Mouse (Mus musculus) midbrain, embryonic 11.5 days (tissue): ENCODE results near the gene Kif26a. TPM values are rescaled to one million over a fixed set of nuclear protein-coding genes. Genes with fewer than 3 reads are reported as not detected.

Experiments used
- ATAC-seq: fragments of 200-750 bp; cut with Nextera tagmentation; 2 replicates; pipeline ENCODE4 v1.8.0; 2017; ENCODE audit warnings: moderate TSS enrichment, moderate library complexity; ENCODE audit not compliant: low FRiP score
- DNase-seq: peaks from one replicate; pipeline ENCODE4 v3.0.0; 2015; ENCODE audit warnings: low spot score; ENCODE audit errors: missing footprints
- H3K27ac ChIP-seq: fragments of 300-500 bp; sonication (generic); 2 replicates; pipeline ENCODE4 v1.5.1; 2014; ENCODE audit warnings: low read depth, low read length
- H3K27me3 ChIP-seq: fragments of 300-500 bp; sonication (generic); 2 replicates; pipeline ENCODE4 v1.6.1; 2014; ENCODE audit warnings: mild to moderate bottlenecking, low read length, moderate library complexity, mixed read lengths; ENCODE audit not compliant: control insufficient read depth, insufficient read depth
- H3K36me3 ChIP-seq: fragments of 300-500 bp; sonication (generic); 2 replicates; pipeline ENCODE4 v1.6.1; 2014; ENCODE audit warnings: mild to moderate bottlenecking, low read length, moderate library complexity, mixed read lengths; ENCODE audit not compliant: control insufficient read depth, insufficient read depth
- H3K4me1 ChIP-seq: fragments of 300-500 bp; sonication (generic); 2 replicates; pipeline ENCODE4 v1.6.1; 2014; ENCODE audit warnings: low read length; ENCODE audit not compliant: control insufficient read depth, insufficient read depth
- H3K4me2 ChIP-seq: fragments of 300-500 bp; sonication (generic); 2 replicates; pipeline ENCODE4 v1.6.1; 2014; ENCODE audit warnings: mild to moderate bottlenecking, moderate library complexity
- H3K4me3 ChIP-seq: fragments of 300-500 bp; sonication (generic); 2 replicates; pipeline ENCODE4 v1.5.1; 2014; ENCODE audit warnings: low read depth, low read length
- H3K9ac ChIP-seq: fragments of 300-500 bp; sonication (generic); 2 replicates; pipeline ENCODE4 v1.6.1; 2014; ENCODE audit warnings: low read length
- H3K9me3 ChIP-seq: fragments of 300-500 bp; sonication (generic); 2 replicates; pipeline ENCODE4 v1.6.1; 2016; ENCODE audit warnings: low read length; ENCODE audit not compliant: control insufficient read depth
- WGBS: fragments of 180-500 bp; shearing (Covaris S2); extraction: QIAGEN DNeasy Blood & Tissue Kit; methylation state at CpG from one replicate; pipeline ENCODE4 v1.1.7; 2014; 5-methylcytosine and 5-hydroxymethylcytosine counted together
- polyA plus RNA-seq: library from polyadenylated mRNA; unstranded; fragments of >200 nt; fragmentation: Nextera tagmentation; extraction: Ambion mirVana; gene quantifications from 2 replicates; pipeline ENCODE4 v1.2.1, GENCODE M21; 2014

Kif26a gene
- polyA plus RNA-seq: 2.6 and 3.5 TPM in 2 replicates

DNA sequence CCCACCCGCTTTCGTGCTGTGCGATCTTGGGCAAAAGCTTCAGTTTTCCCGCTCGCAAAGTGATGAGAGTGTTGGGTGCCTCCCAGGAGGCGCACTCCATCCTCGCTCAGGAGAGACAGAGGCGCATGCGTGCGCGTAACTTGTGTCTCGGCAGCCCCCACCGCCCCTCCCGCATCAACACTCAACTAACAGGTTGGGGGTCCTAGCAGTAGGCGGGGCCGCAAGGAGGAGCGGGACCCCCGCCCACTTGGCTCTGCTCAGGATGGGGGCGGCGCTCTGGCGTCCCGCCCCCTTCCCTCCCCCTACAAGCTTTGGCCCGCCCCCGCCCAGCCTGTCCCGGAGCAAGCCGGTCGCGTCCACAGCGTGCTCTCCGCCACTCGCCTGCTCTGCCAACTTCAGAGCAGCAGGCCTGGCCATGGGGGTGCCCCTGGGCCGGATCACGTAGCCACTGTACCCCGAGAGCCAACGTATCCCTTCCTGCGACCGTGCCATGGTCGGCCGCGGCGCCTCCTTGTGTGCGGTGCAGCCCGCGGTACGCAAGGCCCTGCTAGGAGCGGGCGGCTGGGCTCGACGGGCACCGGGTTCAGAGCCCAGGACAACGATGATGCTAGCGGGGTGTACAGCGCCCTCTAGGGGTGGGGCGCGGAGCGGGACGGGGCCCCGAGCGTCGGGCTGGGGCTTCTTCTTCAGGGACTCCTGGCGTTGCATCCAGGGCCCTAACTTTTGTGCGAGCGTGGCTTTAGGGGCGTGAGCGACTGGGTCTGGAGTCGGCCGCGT, at the start of gene Kif26a:
Gene Kif26a, plus strand, starts transcription at position 334 of the 777 bp plus-strand sequence.
- H3K27ac ChIP-seq: peak within 1 kb of the TSS; percentile 2; the same call in 1 of the 2 replicates
- under 1% methylated on average over 67 of the region's 68 CpGs for WGBS
- peaks cover 29% of the 10 kb centered on the region for H3K4me1 ChIP-seq
- H3K4me3 ChIP-seq: peak within 1 kb of the TSS; percentile 54
- peak within 1 kb of the TSS; percentile 70 for H3K9ac ChIP-seq
- H3K9me3 ChIP-seq: no peaks in the 10 kb centered on the region
- peak within 1 kb of the TSS; percentile 91 for H3K4me2 ChIP-seq
- ATAC-seq (peak; percentile 66), DNase-seq (peak; percentile 98)
- H3K36me3 ChIP-seq: no peaks in the 10 kb centered on the region
- H3K27me3 ChIP-seq: peaks cover 53% of the 10 kb centered on the region

DNA sequence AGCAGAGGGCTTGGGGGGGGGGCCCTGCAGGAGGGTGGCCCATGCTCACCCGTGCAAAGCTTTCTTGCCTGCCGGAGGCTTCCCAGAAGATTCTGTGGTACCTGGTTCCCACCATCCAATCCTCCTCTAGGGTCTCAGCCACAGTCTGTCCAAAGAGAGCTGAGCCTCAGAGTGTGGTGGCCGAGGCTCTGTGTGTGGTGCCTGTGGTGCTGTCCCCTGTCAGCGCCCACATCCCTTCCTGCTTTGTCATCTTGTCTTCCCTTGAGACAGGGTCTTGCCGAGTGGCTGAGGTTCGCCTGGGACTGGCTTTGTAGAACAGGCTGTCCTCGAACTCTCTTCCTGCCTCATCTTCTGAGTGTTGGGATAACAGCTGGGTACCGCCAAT, 49.3 kb upstream of the Kif26a start:
- DNase-seq (peak; percentile 14), ATAC-seq (no peak)
- Histone ChIP-seq H3K9me3 (no peaks in the 10 kb centered on the region), H3K36me3 (no peaks in the 10 kb centered on the region), H3K27me3 (no peaks in the 10 kb centered on the region), H3K4me1 (no peaks in the 10 kb centered on the region), H3K4me2 (no peak overlapping the region), H3K27ac (no peak overlapping the region), H3K9ac (no peak overlapping the region), H3K4me3 (no peak overlapping the region)
- WGBS: 82% methylated on average over 8 of the region's 8 CpGs

DNA sequence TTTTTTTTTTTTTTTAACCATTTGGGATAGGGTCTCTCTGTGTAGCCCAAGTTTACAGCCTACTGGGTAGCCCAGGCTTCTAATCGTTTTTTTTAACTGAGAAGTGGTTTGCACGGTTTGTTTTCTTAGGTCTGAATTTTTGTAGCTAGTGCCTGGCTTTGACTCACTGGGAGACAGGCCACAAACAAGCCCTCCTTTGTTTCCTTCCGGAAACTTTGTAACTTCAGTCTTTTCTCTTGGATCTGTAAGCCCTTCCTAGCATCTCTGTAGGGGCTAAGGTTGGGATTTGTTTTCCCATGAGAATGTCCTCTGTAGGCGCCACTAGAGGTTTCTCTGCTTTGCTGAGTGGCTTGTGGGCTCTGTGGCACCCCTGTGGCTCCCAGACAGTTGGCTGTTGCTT, 45.9 kb upstream of the Kif26a start:
- Histone ChIP-seq H3K4me1 (no peaks in the 10 kb centered on the region), H3K4me3 (no peak overlapping the region), H3K9me3 (no peaks in the 10 kb centered on the region), H3K9ac (no peak overlapping the region), H3K27me3 (no peaks in the 10 kb centered on the region), H3K36me3 (no peaks in the 10 kb centered on the region), H3K27ac (no peak overlapping the region), H3K4me2 (no peak overlapping the region)
- DNase-seq: no peak
- no peak for ATAC-seq
- WGBS: 56% methylated on average over 4 of the region's 4 CpGs

DNA sequence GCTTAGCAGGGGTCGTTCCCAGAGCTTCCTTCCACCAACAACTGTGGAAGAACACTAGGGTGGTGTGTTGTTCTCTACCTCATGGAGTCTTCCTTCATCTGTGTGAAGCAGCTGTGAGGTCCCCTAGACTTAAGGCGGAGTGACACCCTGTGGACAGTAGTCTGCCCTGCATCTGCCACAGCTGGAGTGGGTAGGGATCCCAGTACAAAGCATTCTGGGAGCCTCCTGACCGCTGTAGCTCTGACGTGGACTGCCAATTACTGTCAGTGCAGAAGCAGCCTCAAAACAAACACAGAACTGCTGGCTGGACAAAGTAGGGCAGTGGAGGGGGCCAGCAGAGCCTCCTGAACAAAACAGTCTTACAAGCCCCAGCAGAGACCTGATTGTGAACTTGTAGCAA, 45.0 kb upstream of the Kif26a start:
- Histone ChIP-seq H3K4me3 (no peak overlapping the region), H3K9ac (no peak overlapping the region), H3K4me2 (no peak overlapping the region), H3K36me3 (no peaks in the 10 kb centered on the region), H3K27ac (no peak overlapping the region), H3K4me1 (no peaks in the 10 kb centered on the region), H3K27me3 (no peaks in the 10 kb centered on the region), H3K9me3 (no peaks in the 10 kb centered on the region)
- DNase-seq: no peak
- ATAC-seq: no peak
- WGBS: 72% methylated on average over 4 of the region's 4 CpGs

DNA sequence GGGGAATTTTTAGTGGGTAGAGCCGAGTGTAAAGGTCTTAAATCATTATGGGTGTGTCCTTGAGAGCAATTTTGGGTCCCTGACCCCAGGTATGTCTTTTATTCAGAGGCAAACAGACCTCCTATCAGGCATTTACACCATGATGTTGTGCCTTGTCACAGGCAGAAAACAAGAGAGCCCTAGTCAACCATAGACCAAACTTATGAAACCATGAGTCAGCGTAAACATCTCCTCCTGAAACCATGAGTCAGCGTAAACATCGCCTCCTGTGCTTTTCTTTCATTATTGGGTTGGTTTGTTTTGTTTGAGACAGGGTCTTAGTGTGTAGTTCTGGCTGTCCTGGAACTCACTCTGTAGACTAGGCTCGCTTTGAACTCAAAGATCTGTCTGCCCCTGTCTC, 42.8 kb upstream of the Kif26a start:
- ATAC-seq: no peak
- 90% methylated on average over 5 of the region's 5 CpGs for WGBS

DNA sequence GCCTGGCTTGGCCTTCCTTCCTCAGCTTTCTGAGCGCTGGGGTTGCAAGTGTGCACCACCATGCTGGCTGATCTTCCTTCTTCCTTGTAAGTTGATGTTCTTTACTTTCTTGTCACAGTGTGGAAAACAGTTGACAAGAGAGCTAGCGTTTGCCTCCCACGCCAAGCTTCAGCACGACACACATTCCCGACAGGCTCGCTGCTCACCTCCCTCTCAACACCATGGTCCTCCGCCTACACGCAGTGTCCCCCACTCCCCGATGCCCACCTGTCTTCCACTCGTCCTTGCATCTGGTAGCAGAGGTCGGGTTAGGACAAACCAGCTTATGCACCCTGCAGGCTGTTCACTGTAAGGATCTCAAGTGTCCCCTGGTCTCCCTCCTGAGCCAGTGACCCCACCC, 41.1 kb upstream of the Kif26a start:
- H3K4me1 ChIP-seq: 0 out of 2 replicates have a peak, but pooled peaks cover 3% of the 10 kb centered on the region
- H3K36me3 ChIP-seq: no peaks in the 10 kb centered on the region
- no peak overlapping the region for H3K4me3 ChIP-seq
- H3K4me2 ChIP-seq: no peak overlapping the region
- no peaks in the 10 kb centered on the region for H3K9me3 ChIP-seq
- no peak for DNase-seq
- H3K27ac ChIP-seq: no peak overlapping the region
- no peak overlapping the region for H3K9ac ChIP-seq
- WGBS: 87% methylated on average over 11 of the region's 11 CpGs
- no peaks in the 10 kb centered on the region for H3K27me3 ChIP-seq
- no peak for ATAC-seq

More for the DNA sequence above, 42.8 kb upstream of the Kif26a start:
- Histone ChIP-seq H3K4me1 (0 out of 2 replicates have a peak, but pooled peaks cover 3% of the 10 kb centered on the region), H3K4me3 (no peak overlapping the region), H3K36me3 (no peaks in the 10 kb centered on the region), H3K4me2 (no peak overlapping the region), H3K9me3 (no peaks in the 10 kb centered on the region), H3K9ac (no peak overlapping the region), H3K27me3 (no peaks in the 10 kb centered on the region), H3K27ac (no peak overlapping the region)
- DNase-seq: no peak

DNA sequence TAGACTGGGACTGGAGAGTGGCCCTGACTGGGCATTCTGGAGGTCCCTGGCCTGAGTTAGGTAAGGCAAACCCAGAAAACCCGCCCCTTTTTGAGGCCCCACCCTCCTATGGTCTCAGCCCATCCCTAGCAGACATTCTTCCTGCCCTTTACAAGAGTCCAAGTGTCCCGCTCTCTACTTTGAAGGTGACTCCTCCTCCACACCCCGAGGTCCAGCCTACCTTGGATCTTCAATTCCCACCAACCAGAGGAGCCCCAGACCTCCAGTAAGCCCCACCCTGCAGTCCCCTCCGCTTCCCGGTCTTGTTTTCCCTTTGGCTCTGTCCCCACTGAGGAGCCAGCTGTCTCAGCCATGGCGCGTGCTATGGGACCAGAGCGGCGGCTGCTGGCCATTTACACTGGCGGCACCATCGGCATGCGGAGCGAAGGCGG, 39.5 kb upstream of the Kif26a start, which contains the start of gene Aspg:
Gene Aspg, plus strand, starts transcription at position 139 of the 431 bp plus-strand sequence.
- no peak within 1 kb of the TSS for H3K4me3 ChIP-seq
- ATAC-seq (no peak), DNase-seq (no peak)
- H3K36me3 ChIP-seq: no peaks in the 10 kb centered on the region
- no peaks in the 10 kb centered on the region for H3K27me3 ChIP-seq
- H3K27ac ChIP-seq: no peak within 1 kb of the TSS
- H3K4me2 ChIP-seq: peak within 1 kb of the TSS; percentile 23
- 0 out of 2 replicates have a peak, but pooled peaks cover 3% of the 10 kb centered on the region for H3K4me1 ChIP-seq
- 3% methylated on average over 14 of the region's 14 CpGs for WGBS
- H3K9ac ChIP-seq: no peak within 1 kb of the TSS
- no peaks in the 10 kb centered on the region for H3K9me3 ChIP-seq

DNA sequence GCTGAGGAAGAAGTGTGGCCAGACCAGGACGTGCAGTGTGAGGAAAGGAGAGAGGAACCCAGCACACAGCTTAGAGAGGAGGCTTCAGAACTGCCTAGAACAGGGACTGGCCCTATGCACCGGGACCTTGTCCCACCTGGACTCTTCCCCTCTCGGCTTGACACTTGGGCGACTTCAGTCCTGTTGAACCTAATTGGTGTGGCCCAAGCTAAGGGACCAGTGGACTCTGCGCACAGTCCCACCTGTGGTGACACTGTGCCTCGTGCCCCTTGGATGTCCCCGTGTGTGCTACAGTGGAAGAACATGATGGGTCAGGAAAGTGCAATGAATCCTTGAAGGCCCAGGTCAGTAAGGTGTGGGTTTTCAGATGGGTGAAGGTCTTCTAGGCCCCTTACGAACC, 38.3 kb upstream of the Kif26a start:
- Histone ChIP-seq H3K27ac (no peak overlapping the region), H3K9me3 (no peaks in the 10 kb centered on the region), H3K4me2 (no peak overlapping the region), H3K27me3 (no peaks in the 10 kb centered on the region), H3K4me1 (0 out of 2 replicates have a peak, but pooled peaks cover 3% of the 10 kb centered on the region), H3K36me3 (no peaks in the 10 kb centered on the region), H3K4me3 (no peak overlapping the region), H3K9ac (no peak overlapping the region)
- ATAC-seq (no peak), DNase-seq (no peak)
- WGBS: 85% methylated on average over 8 of the region's 8 CpGs

DNA sequence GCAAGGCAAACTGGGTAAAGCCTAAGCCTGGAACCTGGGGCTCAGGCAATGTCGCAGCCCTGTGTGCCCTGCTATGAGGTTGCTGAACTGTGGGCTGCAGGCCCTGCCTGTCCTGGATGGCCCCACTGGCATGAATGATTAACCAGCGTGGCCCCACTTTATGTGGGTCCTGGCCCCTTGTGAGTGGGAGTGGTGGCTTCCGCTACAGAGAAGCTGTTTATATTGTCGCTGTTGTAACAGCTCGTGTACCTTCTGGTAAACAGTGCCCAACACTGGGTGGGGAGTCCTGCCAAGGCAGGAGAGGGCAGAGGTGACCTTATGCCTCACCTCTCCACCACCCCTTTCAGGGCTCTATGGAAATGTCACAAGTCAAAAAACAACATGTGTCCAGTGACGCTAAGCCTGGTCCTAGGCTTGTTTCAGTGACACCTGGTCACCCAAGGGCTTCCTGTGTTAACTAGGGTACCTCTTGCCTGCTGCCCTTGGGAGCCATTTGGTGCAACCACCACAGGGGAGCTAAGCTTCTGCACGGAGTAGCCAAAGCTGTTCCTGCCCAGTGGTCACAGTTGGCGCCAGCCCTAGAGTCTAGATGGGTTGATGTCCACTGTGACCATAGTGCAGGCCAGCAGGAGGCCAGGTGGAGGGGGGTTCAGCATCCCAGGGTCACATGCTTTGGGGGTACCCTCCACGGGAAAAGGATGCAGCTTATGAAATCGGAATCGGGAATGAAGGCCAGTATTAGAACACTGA, 37.1 kb upstream of the Kif26a start:
- Histone ChIP-seq H3K9me3 (no peaks in the 10 kb centered on the region), H3K27me3 (no peaks in the 10 kb centered on the region), H3K4me2 (no peak overlapping the region), H3K36me3 (no peaks in the 10 kb centered on the region), H3K4me3 (no peak overlapping the region), H3K9ac (no peak overlapping the region), H3K27ac (no peak overlapping the region), H3K4me1 (0 out of 2 replicates have a peak, but pooled peaks cover 3% of the 10 kb centered on the region)
- 89% methylated on average over 11 of the region's 11 CpGs for WGBS
- DNase-seq (no peak), ATAC-seq (no peak)
